Mouse (Mus musculus): ENCODE data around the gene Pkd1. TPM values are rescaled to one million over a fixed set of nuclear protein-coding genes. Genes with fewer than 3 reads are reported as not detected.
A peak's percentile ranks its signal among the peaks of the same experiment; 100 is the strongest.

Gene Pkd1
- polyA plus RNA-seq, 1 experiment from 2014 or later: 14.7 TPM

DNA sequence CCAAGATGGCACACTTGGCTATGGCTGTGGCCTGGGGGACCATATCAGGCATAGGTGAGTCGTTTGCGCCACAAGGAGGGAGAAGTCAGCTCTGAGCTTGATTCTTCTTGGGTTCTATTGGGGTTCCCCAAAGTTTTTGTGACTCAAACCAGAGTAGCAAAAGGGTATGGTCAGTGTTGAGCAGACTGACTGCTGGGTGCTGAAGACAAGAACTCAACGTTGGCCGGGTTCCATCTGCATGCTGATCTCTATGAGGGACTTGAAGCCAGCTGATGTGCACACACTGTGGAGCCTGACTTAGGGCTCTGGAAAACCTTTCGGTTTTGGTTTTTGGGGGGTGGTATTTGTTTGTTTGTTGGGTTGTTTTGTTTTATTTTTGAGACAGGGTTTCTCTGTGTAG lies 86.1 kb downstream of the Pkd1 start:
- DNase-seq (ENCODE audit: low spot score): no peak
- Histone ChIP-seq H3K27ac (replicated peaks) (no peak overlapping the region), H3K9me3 (replicated peaks) (no peaks in the 10 kb centered on the region), H3K27me3 (ENCODE audit: low read depth, poor library complexity, severe bottlenecking) (no peaks in the 10 kb centered on the region), H3K4me3 (no peak overlapping the region), H3K4me1 (peaks cover 27% of the 10 kb centered on the region), H3K36me3 (peaks cover 26% of the 10 kb centered on the region)
- WGBS: 94% methylated on average over 5 of the region's 5 CpGs

DNA sequence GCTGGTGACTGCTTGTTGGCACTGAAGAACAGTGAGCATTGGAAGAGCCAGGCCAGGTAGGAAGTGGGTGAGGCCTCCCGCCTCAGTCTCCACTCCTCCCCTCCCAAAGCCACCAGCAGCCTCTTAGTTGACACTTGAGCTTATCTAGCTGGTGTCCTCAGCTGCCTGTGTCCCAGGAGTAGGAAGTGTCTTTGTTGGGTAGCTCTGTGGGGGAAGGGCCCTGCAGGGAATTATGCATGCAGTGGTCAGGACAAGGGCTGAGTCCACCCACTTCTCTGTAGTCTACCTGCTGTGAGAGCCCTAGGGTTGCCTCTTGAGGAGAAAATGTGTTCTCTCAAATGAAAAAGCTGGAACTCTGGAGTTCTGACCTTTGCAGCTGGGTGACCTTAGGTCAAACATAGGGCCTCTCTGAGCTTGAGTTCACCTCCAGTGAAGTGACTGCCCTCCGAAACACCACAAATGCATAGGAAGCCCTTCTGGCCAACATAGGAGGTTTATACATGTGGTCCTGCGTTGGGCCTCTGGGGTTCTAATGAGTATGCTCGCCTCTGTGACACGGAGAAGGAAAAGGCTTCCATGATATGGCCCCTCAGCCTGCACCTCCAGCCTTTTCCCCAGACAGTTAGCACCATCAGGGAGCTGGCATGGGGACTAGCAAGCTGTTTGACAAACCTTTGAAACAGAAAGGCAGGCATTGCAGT lies 87.3 kb downstream of the Pkd1 start:
- Histone ChIP-seq H3K9me3 (replicated peaks) (no peaks in the 10 kb centered on the region), H3K27me3 (ENCODE audit: low read depth, poor library complexity, severe bottlenecking) (no peaks in the 10 kb centered on the region), H3K4me1 (peaks cover 21% of the 10 kb centered on the region), H3K27ac (replicated peaks) (no peak overlapping the region), H3K36me3 (peaks cover 25% of the 10 kb centered on the region; the same call in 1 of the 2 replicates), H3K4me3 (no peak overlapping the region)
- 61% methylated on average over 5 of the region's 5 CpGs for WGBS
- DNase-seq (ENCODE audit: low spot score): no peak

DNA sequence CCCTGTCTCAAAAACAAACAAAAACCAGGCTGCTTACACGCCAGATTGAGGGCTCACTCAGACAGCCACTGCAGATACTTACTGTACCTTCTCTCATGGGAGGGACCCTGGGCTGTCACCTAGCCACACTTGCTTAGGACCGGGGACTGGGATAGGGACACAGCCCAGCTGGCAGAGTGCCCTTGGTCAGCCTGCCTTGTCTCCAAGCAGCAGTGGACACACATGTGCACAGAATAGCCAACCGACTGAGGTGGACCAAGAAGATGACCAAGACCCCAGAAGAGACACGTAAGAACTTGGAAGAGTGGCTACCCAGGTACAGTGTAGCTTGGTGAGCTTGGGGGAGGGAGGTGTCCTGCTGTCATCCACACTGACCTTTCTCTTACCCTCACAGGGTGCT lies 88.6 kb downstream of the Pkd1 start:
- 90% methylated on average over 4 of the region's 4 CpGs for WGBS
- DNase-seq (ENCODE audit: low spot score): no peak
- Histone ChIP-seq H3K27me3 (ENCODE audit: low read depth, poor library complexity, severe bottlenecking) (no peaks in the 10 kb centered on the region), H3K4me1 (peaks cover 19% of the 10 kb centered on the region), H3K36me3 (peaks cover 25% of the 10 kb centered on the region; the same call in 1 of the 2 replicates), H3K9me3 (replicated peaks) (no peaks in the 10 kb centered on the region), H3K27ac (replicated peaks) (no peak overlapping the region), H3K4me3 (no peak overlapping the region)

DNA sequence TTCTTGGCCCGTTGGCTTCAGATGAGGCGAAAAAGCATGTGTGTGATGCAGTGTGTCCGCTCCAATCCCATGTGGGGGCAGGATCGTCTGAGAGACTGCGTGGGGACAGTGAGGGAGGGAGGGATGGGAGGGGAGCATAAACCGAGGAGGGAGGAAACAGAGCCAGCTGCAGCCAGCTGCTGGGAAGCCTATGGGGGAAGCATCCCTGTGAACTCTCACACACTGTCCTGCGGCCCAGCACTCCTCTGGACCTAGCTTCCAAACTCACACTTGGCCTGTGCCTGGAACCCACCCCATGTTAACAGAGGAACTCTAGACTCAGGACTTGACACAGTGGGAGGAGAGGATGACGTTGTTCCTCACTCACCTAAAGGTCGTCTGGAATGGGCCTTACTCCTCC lies 89.2 kb downstream of the Pkd1 start:
- DNase-seq (ENCODE audit: low spot score): no peak
- Histone ChIP-seq H3K36me3 (peaks cover 25% of the 10 kb centered on the region; the same call in 1 of the 2 replicates), H3K4me1 (peaks cover 19% of the 10 kb centered on the region), H3K4me3 (no peak overlapping the region), H3K27me3 (ENCODE audit: low read depth, poor library complexity, severe bottlenecking) (no peaks in the 10 kb centered on the region), H3K9me3 (replicated peaks) (no peaks in the 10 kb centered on the region), H3K27ac (replicated peaks) (0 out of 2 replicates have a peak overlapping the region, but pooled peaks have one; percentile 47)
- 79% methylated on average over 9 of the region's 9 CpGs for WGBS

DNA sequence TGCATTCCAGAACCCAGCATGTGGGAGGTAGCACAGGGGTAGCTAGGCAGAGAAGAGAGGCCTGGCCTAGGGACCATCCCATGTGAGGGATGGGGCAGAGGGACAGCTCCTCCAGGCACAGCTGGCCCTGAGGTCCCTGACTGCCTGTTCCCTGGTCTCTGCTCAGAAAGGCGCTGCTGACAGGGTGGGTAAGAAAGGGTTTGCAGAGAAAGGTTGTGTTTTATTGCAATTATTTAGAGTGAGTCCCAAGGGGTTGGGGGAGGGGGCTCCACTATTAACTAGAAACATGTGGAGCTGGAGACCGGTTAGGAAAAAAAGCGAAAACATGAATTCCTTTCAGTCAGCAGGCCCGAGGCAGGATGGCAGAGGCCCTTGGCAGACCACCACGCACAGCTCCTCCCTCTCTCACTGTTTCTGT lies 89.9 kb downstream of the Pkd1 start:
- Histone ChIP-seq H3K9me3 (replicated peaks) (no peaks in the 10 kb centered on the region), H3K4me1 (peaks cover 26% of the 10 kb centered on the region), H3K4me3 (no peak overlapping the region), H3K36me3 (peaks cover 25% of the 10 kb centered on the region; the same call in 1 of the 2 replicates), H3K27ac (replicated peaks) (peak overlapping the region; percentile 47), H3K27me3 (ENCODE audit: low read depth, poor library complexity, severe bottlenecking) (no peaks in the 10 kb centered on the region)
- 81% methylated on average over 5 of the region's 5 CpGs for WGBS
- peak; percentile 30 for DNase-seq (ENCODE audit: low spot score)

DNA sequence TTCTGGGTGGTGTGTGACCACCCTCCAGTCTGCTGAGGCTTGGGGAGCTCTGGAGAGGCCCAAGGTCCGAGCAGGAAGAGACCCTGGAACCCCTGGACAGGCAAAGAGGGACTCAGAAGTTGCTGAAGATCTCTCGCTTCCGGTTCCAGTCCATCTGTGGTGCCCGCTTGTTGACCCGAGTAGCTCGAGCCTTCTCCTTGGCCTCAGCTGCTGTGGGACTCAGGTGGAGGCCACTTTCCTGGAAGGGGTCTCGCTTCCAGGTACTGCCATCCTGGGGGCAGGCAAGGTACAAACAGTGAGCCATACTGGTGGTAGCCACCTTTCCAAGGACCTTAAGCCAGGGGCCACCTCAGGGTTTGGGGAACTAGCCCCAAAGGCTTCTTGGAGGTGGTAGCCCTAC lies 90.5 kb downstream of the Pkd1 start:
- no peak overlapping the region for H3K4me3 ChIP-seq
- peaks cover 25% of the 10 kb centered on the region; the same call in 1 of the 2 replicates for H3K36me3 ChIP-seq
- H3K4me1 ChIP-seq: peaks cover 32% of the 10 kb centered on the region
- no peak for DNase-seq (ENCODE audit: low spot score)
- H3K27me3 ChIP-seq (ENCODE audit: low read depth, poor library complexity, severe bottlenecking): no peaks in the 10 kb centered on the region
- H3K27ac ChIP-seq (replicated peaks): no peak overlapping the region; the same call in 1 of the 2 replicates
- no peaks in the 10 kb centered on the region for H3K9me3 ChIP-seq (replicated peaks)
- WGBS: 94% methylated on average over 7 of the region's 7 CpGs

DNA sequence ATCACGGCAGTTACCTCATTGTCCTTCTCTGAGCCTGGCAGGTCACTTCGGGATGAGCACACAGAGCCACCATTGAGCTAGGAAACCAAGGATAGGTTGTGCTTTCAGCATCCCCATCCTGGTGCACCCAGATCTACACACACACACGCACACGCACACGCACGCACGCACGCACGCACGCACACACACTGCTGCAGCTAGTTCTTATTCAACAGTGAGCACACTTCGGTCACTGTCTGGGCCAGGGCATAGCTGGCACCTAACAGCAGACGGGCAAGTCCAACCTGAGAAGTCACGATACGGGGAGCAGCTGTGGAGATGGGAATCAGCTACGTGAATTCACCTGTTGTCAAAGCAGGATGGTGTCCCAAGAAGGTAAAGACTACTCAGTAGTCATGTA lies 90.9 kb downstream of the Pkd1 start:
- peaks cover 34% of the 10 kb centered on the region for H3K4me1 ChIP-seq
- WGBS: 96% methylated on average over 15 of the region's 15 CpGs
- H3K4me3 ChIP-seq: no peak overlapping the region
- no peak for DNase-seq (ENCODE audit: low spot score)
- H3K27ac ChIP-seq (replicated peaks): no peak overlapping the region
- H3K36me3 ChIP-seq: peaks cover 25% of the 10 kb centered on the region; the same call in 1 of the 2 replicates
- H3K27me3 ChIP-seq (ENCODE audit: low read depth, poor library complexity, severe bottlenecking): no peaks in the 10 kb centered on the region
- no peaks in the 10 kb centered on the region for H3K9me3 ChIP-seq (replicated peaks)

DNA sequence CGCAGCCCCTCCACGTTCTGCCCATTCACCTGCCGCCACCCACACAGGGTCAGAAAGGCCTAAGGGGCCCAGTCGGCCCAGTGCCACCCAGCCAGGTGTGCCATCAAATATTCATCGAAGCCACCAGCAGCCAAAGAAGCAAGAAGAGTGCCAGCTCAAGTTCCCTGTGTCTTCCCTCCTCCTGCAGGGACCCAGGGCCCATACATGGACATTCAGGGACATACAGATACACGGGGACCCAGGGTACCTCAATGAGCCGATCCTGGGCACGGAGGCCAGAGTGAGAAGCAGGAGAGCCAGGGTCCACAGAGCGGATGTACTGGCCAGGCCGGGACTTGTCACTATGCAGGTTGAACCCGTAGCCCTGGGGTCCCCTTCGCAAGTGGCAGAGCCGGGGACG lies 92.3 kb downstream of the Pkd1 start:
- Histone ChIP-seq H3K27me3 (ENCODE audit: low read depth, poor library complexity, severe bottlenecking) (no peaks in the 10 kb centered on the region; the same call in 1 of the 2 replicates), H3K4me3 (no peak overlapping the region; the same call in 1 of the 2 replicates), H3K27ac (replicated peaks) (0 out of 2 replicates have a peak overlapping the region, but pooled peaks have one; percentile 13), H3K4me1 (peaks cover 29% of the 10 kb centered on the region), H3K36me3 (peaks cover 25% of the 10 kb centered on the region; the same call in 1 of the 2 replicates), H3K9me3 (replicated peaks) (no peaks in the 10 kb centered on the region)
- no peak for DNase-seq (ENCODE audit: low spot score)
- 91% methylated on average over 14 of the region's 14 CpGs for WGBS

DNA sequence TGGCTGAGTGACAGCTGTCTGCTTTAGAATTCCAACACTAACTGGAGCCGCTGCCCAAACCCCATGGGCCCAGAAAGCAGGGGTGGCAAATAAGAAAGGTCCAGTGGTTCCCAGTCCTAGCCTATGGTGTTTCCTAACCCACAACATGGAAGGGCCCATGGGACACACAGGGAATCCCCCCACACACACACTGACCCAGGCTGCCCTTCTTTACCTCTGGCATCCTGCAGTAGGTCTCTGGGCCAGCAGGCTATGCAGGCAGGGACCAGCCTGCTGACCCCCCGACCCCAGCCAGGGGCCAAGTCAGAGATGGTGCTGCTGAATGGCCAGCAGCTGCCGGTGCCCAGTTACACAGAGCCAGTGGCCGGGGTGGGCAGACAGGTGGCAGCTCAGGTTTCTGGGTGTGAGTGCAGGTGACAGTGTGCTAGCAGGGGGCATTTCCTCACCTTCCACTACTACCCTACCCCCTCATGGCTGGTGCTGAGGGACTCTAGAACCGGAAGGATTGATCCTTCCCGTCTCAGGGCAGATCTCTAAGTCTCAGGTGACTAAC lies 93.2 kb downstream of the Pkd1 start:
- 75% methylated on average over 6 of the region's 6 CpGs for WGBS
- peak overlapping the region; percentile 43 for H3K27ac ChIP-seq (replicated peaks)
- H3K27me3 ChIP-seq (ENCODE audit: low read depth, poor library complexity, severe bottlenecking): peaks cover 5% of the 10 kb centered on the region; the same call in 1 of the 2 replicates
- no peaks in the 10 kb centered on the region for H3K9me3 ChIP-seq (replicated peaks)
- H3K36me3 ChIP-seq: peaks cover 25% of the 10 kb centered on the region; the same call in 1 of the 2 replicates
- H3K4me1 ChIP-seq: peaks cover 28% of the 10 kb centered on the region
- DNase-seq (ENCODE audit: low spot score): no peak
- no peak overlapping the region for H3K4me3 ChIP-seq

DNA sequence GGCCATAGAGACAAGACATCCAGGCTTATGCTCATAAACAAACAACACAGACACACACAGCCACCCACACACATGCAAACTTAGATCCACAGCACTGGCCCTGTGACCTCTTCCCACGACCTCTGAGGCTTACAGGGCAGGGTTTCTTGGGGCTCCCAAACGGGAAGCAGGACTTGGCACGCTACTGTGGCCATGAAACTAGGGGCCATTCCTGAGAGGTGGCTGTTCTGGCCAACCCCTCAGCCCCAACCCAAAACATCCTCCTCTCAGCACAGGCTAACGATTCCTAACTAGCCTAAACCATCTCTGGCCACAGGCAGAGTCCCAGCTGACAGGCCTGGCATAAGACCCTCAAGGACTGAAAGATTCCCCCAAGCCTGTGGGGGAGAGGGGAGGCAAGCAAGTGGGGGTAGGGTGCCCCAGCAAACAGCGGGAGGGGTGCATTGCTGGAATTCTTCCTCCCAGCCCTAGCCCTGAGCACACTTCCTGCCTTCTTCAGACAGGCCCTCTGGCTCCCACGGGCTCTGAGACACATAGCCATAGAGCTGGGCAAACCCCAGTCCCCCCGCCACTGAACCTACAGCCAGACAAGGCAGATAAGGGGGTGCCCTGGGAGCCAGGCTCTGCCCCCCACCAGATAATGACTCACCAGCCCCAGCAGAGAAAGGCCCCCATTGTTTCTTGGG lies 94.5 kb downstream of the Pkd1 start:
- peaks cover 13% of the 10 kb centered on the region; the same call in 1 of the 2 replicates for H3K36me3 ChIP-seq
- DNase-seq (ENCODE audit: low spot score): no peak
- peaks cover 32% of the 10 kb centered on the region for H3K4me1 ChIP-seq
- peaks cover 18% of the 10 kb centered on the region for H3K27me3 ChIP-seq (ENCODE audit: low read depth, poor library complexity, severe bottlenecking)
- no peaks in the 10 kb centered on the region for H3K9me3 ChIP-seq (replicated peaks)
- H3K27ac ChIP-seq (replicated peaks): peak overlapping the region; percentile 72
- WGBS: 40% methylated on average over 7 of the region's 7 CpGs
- H3K4me3 ChIP-seq: no peak overlapping the region

DNA sequence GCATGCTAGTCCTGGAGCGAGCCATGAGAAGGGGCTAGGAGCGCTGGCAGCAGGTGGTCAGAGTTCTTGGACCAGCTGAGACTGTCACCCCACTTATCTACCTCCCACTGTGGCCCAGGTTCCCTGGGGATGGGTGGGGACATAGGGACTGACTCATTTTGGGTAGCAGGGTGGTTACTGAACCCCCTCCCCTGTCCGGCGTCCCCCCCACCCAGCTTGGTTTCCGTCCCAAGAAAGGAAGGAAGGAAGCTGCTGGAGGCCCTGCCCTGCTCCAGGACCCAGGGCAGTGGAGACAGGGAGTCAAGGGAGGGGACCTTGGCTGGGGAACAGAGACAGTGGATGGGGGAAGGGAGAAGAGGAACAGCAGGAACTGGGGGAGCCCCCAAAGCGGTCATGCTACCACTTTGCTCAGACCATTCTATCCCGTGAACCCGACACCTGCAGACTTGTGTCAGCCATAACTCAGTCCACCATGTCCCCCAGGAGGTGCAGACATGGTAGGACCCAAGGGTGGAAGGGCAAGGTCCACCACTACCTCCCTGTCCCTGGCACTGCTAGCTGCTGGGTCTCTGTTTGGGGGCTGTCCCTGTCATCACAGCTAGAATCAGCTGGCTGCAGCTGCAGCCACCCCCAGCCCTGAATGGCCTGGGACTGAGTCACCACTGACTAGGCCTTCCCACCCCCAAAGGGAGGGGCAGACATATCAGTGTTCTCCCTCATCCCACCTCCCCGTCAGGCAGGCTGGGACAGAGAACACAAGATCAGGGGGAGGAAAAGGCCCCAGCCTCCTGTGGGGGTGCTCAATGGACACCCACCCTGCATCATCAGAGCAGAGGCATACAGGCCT lies 95.5 kb downstream of the Pkd1 start:
- Histone ChIP-seq H3K27me3 (ENCODE audit: low read depth, poor library complexity, severe bottlenecking) (peaks cover 27% of the 10 kb centered on the region), H3K36me3 (peaks cover 9% of the 10 kb centered on the region; the same call in 1 of the 2 replicates), H3K27ac (replicated peaks) (peak overlapping the region; percentile 72), H3K4me1 (peaks cover 41% of the 10 kb centered on the region), H3K9me3 (replicated peaks) (no peaks in the 10 kb centered on the region), H3K4me3 (0 out of 2 replicates have a peak overlapping the region, but pooled peaks have one; percentile 21)
- 88% methylated on average over 9 of the region's 9 CpGs for WGBS
- no peak for DNase-seq (ENCODE audit: low spot score)

DNA sequence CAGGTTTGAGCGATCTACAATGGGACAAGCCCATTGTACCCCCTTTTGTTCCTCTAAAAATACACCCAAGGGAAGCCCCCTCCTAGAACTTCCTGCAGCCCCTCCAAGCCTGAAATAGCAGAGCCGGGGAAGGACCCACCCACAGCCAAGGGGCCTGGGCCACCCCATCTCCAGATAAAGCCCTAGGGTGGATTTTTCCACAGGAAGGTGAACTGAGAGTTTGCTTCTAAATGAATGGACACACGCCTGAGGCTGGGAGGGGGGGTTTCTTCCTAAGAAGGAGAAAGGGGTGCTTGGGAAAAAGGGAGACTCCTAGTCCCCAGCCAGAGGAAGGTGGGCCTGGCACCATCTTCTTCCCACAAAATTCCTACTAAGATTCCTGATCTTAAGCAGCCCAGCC lies 96.3 kb downstream of the Pkd1 start:
- no peaks in the 10 kb centered on the region for H3K9me3 ChIP-seq (replicated peaks)
- 0 out of 2 replicates have a peak overlapping the region, but pooled peaks have one; percentile 21 for H3K4me3 ChIP-seq
- H3K4me1 ChIP-seq: peaks cover 46% of the 10 kb centered on the region
- 0 out of 2 replicates have a peak, but pooled peaks cover under 1% of the 10 kb centered on the region for H3K36me3 ChIP-seq
- peak overlapping the region; percentile 72; the same call in 1 of the 2 replicates for H3K27ac ChIP-seq (replicated peaks)
- DNase-seq (ENCODE audit: low spot score): no peak
- peaks cover 35% of the 10 kb centered on the region for H3K27me3 ChIP-seq (ENCODE audit: low read depth, poor library complexity, severe bottlenecking)
- 83% methylated on average over 3 of the region's 3 CpGs for WGBS

Data from midbrain, embryonic 10.5 days (tissue).